14 mouse cellular contexts compared by ENCODE assay signal in genomic region chr5:121019505-121019904, GRCm38 (mm10). TPM values are rescaled to one million over a fixed set of nuclear protein-coding genes. Genes with fewer than 3 reads are reported as not detected.
"Had no signal": no experiment of that assay in that cellular context is flagged by ENCODE, and none has a peak within 500 bp of the region (broad histone marks: within the 10 kb centered on the region; RNA-seq: fewer than 3 reads in every experiment).

No protein-coding gene starts in this region.

- DNase-seq: kidney, adult 18-20 months; kidney, postnatal 10 days; lung, postnatal 14 days; thymus, postnatal 4 days had no signal

- H3K4me3 ChIP-seq: intestine, embryonic 15.5 days; limb, embryonic 15.5 days; liver, embryonic 12.5 days; lung, embryonic 15.5 days; megakaryocyte, embryonic 14.5 days had no signal

- ATAC-seq: intestine, embryonic 15.5 days; liver, embryonic 12.5 days; midbrain, embryonic 16.5 days had no signal

- H3K4me1 ChIP-seq: intestine, embryonic 15.5 days; limb, embryonic 15.5 days; liver, embryonic 12.5 days; lung, embryonic 15.5 days; megakaryocyte, embryonic 14.5 days had no signal

- H3K27ac ChIP-seq: intestine, embryonic 15.5 days; limb, embryonic 15.5 days; liver, embryonic 12.5 days; lung, embryonic 15.5 days; macrophage had no signal

RNA-seq across cellular contexts. Expression of gene Rph3a, which starts 9.6 kb away (rescaled TPM):
- polyA plus RNA-seq: kidney, embryonic 14.5 days; limb, embryonic 11.5 days; liver, embryonic 12.5 days; liver, embryonic 16.5 days; macrophage had no signal
